Mouse (Mus musculus): Measurements from ENCODE around the gene Snrpg.

Gene Snrpg

DNA sequence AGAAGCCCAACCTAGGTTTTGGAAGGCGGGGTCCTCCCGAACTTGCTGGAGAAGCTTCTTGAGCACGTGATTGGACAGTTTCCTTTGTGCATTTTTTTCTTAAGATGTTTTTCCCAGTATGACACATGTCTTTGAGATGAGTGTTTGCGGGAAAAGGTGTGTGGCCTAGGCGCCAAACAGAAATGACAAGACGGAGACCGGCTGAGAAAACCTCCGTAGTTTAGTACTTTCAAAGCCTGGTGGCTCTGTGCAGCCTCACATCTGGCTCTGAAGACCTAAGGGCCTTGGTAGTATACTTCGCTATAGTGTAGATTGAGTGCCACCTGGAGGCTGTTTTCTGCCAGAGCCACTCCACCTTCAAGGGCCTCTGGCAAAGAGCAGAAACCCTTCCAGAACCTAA lies 29.9 kb downstream of the Snrpg start:
- DNase-seq = peak; percentile 57

DNA sequence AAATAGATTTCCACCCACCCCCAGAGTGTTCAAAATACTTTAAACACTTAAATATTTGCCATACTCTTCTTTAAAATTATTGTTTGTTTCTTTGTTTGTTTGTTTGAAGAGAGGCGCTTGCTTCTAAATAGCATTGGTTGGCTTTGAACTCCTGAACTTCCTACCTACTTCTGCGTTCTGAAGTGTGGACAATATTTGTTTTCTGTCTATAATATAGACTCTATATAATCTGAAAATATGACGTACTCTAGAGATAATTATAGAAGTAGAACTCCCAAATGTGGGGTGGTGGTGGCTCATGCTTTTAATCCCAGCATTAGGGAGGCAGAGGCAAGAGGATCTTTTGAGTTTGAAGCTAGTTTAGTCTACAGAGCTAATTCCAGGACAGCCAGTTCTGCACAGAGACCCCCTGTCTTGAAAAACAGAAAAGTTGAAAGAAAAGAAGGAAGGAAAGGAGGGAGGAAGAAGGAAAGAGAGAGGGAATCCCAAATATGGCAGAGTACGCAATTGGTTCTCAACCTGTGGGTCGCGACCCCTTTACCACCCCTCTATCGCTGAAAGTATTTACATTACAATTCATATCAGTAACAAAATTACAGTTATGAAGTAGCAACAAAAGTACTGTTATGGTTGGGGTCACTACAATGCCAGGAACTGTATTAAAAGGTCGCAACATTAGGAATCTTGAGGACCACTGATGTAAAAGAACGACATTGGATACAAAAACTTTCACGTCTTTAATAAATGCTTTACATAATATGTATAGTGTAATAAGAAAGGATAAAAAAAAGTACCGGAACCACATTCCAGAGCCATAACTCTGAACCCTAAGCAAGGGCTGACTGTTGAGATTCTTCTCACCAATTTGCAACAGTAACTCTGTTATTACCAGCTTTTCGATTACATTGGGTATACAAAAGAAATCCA lies 31.8 kb downstream of the Snrpg start:
- no peak for DNase-seq

DNA sequence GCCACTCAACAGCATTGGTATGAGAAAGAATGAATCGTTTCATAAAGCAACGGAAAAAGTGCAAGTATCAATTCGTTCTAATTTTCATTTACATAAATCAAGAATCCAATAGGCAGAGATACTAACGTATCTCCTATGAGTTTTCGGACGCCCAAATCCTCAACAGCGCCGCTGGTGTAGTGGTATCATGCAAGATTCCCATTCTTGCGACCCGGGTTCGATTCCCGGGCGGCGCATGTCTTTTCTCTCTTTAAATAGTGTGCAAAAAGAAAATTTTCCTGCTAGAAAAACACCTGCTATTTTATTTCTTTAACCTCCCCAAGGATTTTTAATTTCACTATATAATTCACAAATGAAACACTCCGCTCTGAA lies 32.6 kb downstream of the Snrpg start:
- peak; percentile 81 for DNase-seq

DNA sequence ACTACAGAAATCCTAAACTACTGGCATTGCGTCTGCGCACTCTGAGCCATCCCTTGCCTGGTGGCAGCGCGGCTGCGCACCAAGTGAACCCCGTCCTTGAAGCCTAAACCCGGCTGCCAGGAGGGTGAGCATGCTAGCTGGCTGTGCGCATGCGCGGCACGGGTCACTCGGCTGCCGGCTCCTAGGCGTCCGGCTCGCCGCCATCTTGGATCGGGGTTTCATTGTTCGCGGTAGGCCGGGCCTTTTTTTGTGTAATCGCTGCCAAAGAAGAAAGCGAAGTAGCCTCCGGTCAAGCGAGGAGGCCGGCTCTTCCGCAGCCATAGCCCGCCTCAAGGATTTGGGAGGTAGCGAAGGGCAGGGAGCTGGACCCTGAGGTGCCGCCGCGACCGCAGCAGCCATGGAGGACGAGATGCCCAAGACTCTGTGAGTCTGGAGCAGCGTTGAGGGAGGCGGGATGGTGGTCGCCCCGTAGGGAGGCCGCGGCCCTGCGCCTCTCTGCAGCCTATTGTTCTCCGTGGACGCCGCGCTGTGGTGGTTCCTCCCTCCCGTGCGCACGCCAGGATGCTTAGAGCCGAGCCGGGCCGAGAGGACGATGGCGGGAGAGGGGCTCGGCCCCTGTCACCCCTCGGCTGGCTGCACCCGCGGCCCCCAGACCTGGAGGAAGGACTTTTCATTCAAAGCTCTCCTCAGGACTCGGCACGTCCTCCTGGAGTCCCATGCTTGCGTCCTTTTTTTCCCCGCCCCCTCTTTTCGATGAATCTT lies 33.2 kb downstream of the Snrpg start, which contains the start of gene Tia1:
Tia1 (plus strand) TSS at position 120 of the 762 bp plus-strand sequence.
- DNase-seq = peak; percentile 98

DNA sequence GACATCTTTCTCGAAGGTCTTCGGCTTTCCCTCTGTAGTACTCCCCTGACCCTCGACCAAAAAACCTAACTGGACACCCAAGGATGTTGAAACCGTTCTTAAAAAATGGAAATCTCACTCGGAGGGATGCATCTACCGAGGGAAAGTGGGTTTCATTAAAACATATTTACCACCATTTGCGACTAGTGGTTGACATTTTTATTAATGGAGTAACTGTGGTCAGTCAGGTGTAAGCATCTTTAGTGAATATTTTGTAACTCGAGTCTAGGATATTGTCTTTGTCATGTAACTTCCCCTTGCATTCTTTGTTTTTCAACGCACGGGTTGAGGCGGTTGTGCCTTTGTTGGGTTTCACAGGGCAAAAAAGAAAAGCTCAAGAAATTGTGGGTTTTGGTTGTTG lies 33.9 kb downstream of the Snrpg start:
- no peak for DNase-seq

DNA sequence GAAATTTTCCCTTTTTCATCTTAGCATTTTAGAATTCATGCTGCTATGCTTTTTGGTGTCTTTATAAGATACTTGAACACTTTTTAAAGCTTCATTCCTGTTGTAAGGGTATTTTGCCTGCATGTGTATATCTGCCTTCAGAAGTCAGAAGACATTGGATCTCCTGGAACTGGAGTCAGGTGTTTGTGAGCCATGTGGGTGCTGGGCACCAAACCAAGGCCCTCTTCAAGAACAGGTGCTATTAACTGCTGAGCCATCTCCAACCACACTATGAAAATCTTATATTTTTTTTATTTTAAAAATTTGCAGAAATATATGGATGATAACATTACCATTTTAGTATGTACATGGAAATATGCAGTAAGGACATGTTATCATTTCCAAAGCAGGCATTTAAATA lies 35.2 kb downstream of the Snrpg start:
- no peak for DNase-seq

DNA sequence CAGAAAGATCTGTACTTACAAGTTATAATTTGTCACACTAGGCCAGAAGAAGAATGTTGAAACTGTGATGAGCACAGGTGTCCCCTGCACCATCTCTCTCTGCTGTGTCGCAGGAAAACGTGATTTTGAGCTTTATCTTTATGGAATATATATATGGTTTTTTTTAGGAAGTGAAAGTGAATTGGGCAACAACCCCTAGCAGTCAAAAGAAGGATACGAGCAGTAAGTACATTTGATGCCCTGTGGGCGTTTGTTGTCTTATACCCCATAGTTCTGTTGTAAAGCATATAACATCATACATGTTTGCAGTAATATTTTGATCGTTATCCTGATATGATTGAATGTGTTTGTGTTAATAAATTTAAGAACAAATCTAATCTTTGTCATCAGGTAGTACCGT lies 47.6 kb downstream of the Snrpg start:
- DNase-seq = no peak

DNA sequence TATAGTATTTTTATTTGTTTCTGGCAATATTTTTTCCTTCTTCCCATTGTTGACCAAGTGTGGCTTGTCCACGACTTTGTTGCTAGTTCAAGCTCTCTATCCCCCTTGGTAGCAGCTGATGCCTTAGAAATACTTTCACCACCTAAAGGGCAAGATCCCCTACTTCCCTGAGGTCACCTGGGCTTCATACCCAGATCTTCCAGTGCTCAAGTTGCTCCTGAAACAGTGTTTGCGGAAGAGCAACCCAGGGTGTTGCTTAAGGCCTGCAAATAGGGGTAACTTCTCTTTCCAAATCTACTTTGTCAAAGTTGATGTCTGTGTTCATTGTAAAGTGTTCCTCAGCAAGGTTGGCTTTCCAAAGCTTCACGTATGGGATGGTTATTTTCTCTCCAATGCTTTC lies 48.1 kb downstream of the Snrpg start:
- DNase-seq = no peak

DNA sequence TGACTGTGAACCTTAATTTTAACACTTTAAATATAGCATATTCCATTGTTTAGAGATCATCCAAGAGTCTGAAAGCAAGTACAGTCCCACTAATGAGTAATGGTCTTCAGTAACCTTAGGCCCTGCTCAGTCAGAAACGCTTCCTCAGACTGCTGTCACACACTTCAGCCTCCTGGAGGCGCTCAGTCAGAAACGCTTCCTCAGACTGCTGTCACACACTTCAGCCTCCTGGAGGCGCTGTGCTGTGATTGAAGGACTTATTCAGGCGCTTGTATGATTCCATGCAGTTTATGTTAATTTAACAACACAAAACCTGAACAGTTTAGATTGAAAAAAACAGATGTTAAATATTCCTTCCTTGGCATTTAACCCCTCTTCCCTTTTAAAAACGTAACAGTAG lies 49.4 kb downstream of the Snrpg start:
- DNase-seq = no peak

DNA sequence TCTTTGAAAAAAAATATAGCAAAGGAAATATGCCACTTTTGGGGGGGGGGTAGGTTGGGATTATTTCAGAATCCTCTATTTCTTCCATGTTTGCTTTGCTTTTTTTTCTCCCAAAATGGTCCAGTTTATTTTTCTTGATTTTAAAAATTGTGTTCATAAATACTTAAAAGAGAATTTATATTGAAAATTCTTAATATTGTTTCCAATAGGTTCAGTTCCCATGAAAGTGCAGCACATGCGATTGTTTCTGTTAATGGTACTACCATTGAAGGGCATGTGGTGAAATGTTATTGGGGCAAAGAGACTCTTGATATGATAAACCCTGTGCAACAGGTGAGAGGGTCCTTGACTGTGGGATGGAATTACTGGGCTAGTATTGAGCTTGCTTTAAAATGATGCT lies 55.3 kb downstream of the Snrpg start, which contains the start of gene Gm44790:
Gm44790 (plus strand) TSS at position 301 of the 400 bp plus-strand sequence.
- DNase-seq = no peak

Measured in right cerebral cortex, postnatal 14 days (tissue).